In the genomic region with DNA sequence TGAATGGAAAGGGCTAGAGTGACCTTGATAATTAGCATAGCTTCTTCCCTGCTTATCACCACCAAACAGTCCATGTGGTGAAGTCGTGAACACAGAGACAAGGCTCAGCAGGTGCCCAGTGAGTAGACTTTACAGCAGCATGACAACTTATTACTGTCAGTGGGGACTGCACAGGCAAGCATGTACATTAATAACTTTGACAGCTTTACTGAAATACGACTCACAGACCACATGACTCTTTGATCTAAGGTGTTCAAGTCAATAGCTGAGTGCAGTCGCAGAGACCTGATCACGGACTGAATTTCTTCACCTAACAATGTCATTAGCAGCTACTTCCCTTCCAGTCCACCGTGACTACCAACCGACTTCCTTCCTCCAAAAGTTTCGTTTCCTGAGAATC, we compare ENCODE assay signal across 22 mouse cellular contexts.
DNase-seq lines count a peak whose midpoint lies in the region; ATAC-seq and TF ChIP-seq lines count a peak whose summit lies in the region.
"Had no signal": no experiment of that assay in that cellular context is flagged by ENCODE, and none has a peak within 500 bp of the region (broad histone marks: within the 10 kb centered on the region; RNA-seq: fewer than 3 reads in every experiment).

No protein-coding gene starts in this region.

- no peak for TF ChIP-seq EP300 in liver, postnatal 0 days (IDR thresholded peaks at IDR 0.05; ENCODE audit: low read depth)

- H3K9ac ChIP-seq in liver, embryonic 12.5 days = no peak overlapping the region
- H3K9ac ChIP-seq in liver, postnatal 0 days (replicated peaks) = no peak overlapping the region
- H3K9ac ChIP-seq in liver, embryonic 13.5 days = no peak overlapping the region
- H3K9ac ChIP-seq: forebrain, embryonic 13.5 days; hindbrain, embryonic 12.5 days; limb, embryonic 15.5 days; lung, embryonic 14.5 days had no signal

- DNase-seq in liver, postnatal 0 days = no peak
- DNase-seq in liver, embryonic 13.5 days = peak; percentile 2
- DNase-seq in splenic B cell, adult 2 months (ENCODE audit: low read depth, low spot score) = peak; percentile 50
- DNase-seq in right cerebral cortex, adult 18-20 months = no peak
- DNase-seq in frontal cortex, adult 2 months (ENCODE audit: extremely low spot score in 1 of 2, low spot score in 1 of 2) = no peak
- DNase-seq in natural killer cell, adult 2 months (ENCODE audit: low spot score in 2 of 2) = no peak
- DNase-seq: adrenal gland, adult 2 months; cerebellum, adult 2 months; cerebellum, postnatal 36 days; gastrocnemius, adult 2 months; heart, postnatal 10 days; kidney, postnatal 36 days; lung, embryonic 14.5 days; right cerebral cortex, postnatal 14 days; spleen, adult 18-20 months; thymus, postnatal 14 days had no signal

- no peak for TF ChIP-seq CTCF in liver, postnatal 0 days (IDR thresholded peaks at IDR 0.05; ENCODE audit: low read depth)

- 17% methylated on average over 7 of the region's 7 CpGs for WGBS in liver, embryonic 12.5 days (ENCODE audit: insufficient replicate concordance)
- 29% methylated on average over 7 of the region's 7 CpGs for WGBS in liver, postnatal 0 days (ENCODE audit: insufficient replicate concordance)
- 13% methylated on average over 7 of the region's 7 CpGs for WGBS in liver, embryonic 13.5 days (ENCODE audit: insufficient replicate concordance)

- H3K27me3 ChIP-seq in liver, embryonic 12.5 days (replicated peaks) = no peaks in the 10 kb centered on the region
- no peaks in the 10 kb centered on the region for H3K27me3 ChIP-seq in liver, postnatal 0 days (ENCODE audit: insufficient read depth, low read length)
- H3K27me3 ChIP-seq in liver, embryonic 13.5 days = no peaks in the 10 kb centered on the region
- H3K27me3 ChIP-seq in splenic B cell, adult 2 months (ENCODE audit: control insufficient read depth, insufficient read depth, low read length, poor library complexity, severe bottlenecking) = no peaks in the 10 kb centered on the region
- H3K27me3 ChIP-seq: forebrain, embryonic 13.5 days; hindbrain, embryonic 12.5 days; limb, embryonic 15.5 days had no signal

- H3K27ac ChIP-seq in liver, embryonic 12.5 days = no peak overlapping the region
- no peak overlapping the region for H3K27ac ChIP-seq in liver, postnatal 0 days (ENCODE audit: low read depth)
- no peak overlapping the region for H3K27ac ChIP-seq in liver, embryonic 13.5 days
- H3K27ac ChIP-seq: forebrain, embryonic 13.5 days; gastrocnemius, adult 2 months; hindbrain, embryonic 12.5 days; limb, embryonic 15.5 days had no signal

- H3K4me2 ChIP-seq in liver, embryonic 12.5 days = no peak overlapping the region
- no peak overlapping the region for H3K4me2 ChIP-seq in liver, postnatal 0 days (ENCODE audit: low read depth, low read length)
- no peak overlapping the region for H3K4me2 ChIP-seq in liver, embryonic 13.5 days
- H3K4me2 ChIP-seq: forebrain, embryonic 13.5 days; heart, embryonic 11.5 days; hindbrain, embryonic 12.5 days; limb, embryonic 15.5 days; lung, embryonic 14.5 days had no signal

- ATAC-seq in liver, embryonic 12.5 days = peak; percentile 59
- no peak for ATAC-seq in liver, postnatal 0 days
- peak; percentile 44 for ATAC-seq in activated CD4-positive, CD25-positive, alpha-beta regulatory T cell, adult 4 months
- no peak for ATAC-seq in liver, embryonic 13.5 days (ENCODE audit: low read depth)
- ATAC-seq: forebrain, embryonic 13.5 days had no signal

- peaks cover 13% of the 10 kb centered on the region; the same call in 1 of the 2 replicates for H3K4me1 ChIP-seq in liver, embryonic 12.5 days
- H3K4me1 ChIP-seq in liver, postnatal 0 days (ENCODE audit: insufficient read depth) = peaks cover 9% of the 10 kb centered on the region; the same call in 1 of the 2 replicates
- H3K4me1 ChIP-seq in liver, embryonic 13.5 days (replicated peaks) = peaks cover 10% of the 10 kb centered on the region; the same call in 1 of the 2 replicates
- H3K4me1 ChIP-seq: forebrain, embryonic 13.5 days; hindbrain, embryonic 12.5 days had no signal

- no peaks in the 10 kb centered on the region for H3K36me3 ChIP-seq in liver, embryonic 12.5 days
- H3K36me3 ChIP-seq in liver, postnatal 0 days (replicated peaks; ENCODE audit: insufficient read depth, low read length) = no peaks in the 10 kb centered on the region
- no peaks in the 10 kb centered on the region for H3K36me3 ChIP-seq in liver, embryonic 13.5 days
- H3K36me3 ChIP-seq in splenic B cell, adult 2 months (ENCODE audit: control insufficient read depth, insufficient read depth, low read length, poor library complexity, severe bottlenecking) = no peaks in the 10 kb centered on the region
- H3K36me3 ChIP-seq: hindbrain, embryonic 12.5 days; limb, embryonic 15.5 days had no signal

- H3K4me3 ChIP-seq in liver, embryonic 12.5 days = no peak overlapping the region
- H3K4me3 ChIP-seq in liver, postnatal 0 days (ENCODE audit: low read depth, low read length) = no peak overlapping the region
- H3K4me3 ChIP-seq in liver, embryonic 13.5 days (replicated peaks) = no peak overlapping the region
- H3K4me3 ChIP-seq: forebrain, embryonic 13.5 days; gastrocnemius, adult 2 months; hindbrain, embryonic 12.5 days; limb, embryonic 15.5 days had no signal

- no peaks in the 10 kb centered on the region for H3K9me3 ChIP-seq in liver, embryonic 12.5 days (replicated peaks)
- no peaks in the 10 kb centered on the region for H3K9me3 ChIP-seq in liver, postnatal 0 days (ENCODE audit: low read length)
- H3K9me3 ChIP-seq in liver, embryonic 13.5 days (replicated peaks) = no peaks in the 10 kb centered on the region
- H3K9me3 ChIP-seq: forebrain, embryonic 13.5 days; hindbrain, embryonic 12.5 days; limb, embryonic 15.5 days had no signal

Comparison
In these comparisons a context has a peak if more than half of its experiments do, and no peak if none do; other contexts are left out.
1. ATAC-seq: peak in liver, embryonic 12.5 days (single experiment) and activated CD4-positive, CD25-positive, alpha-beta regulatory T cell, adult 4 months (single experiment); none in liver, postnatal 0 days (single experiment) and liver, embryonic 13.5 days (single experiment).
2. DNase-seq: peak in liver, embryonic 13.5 days (single experiment) and splenic B cell, adult 2 months (single experiment); none in liver, postnatal 0 days (single experiment), right cerebral cortex, adult 18-20 months (single experiment), frontal cortex, adult 2 months (0 of 2) and natural killer cell, adult 2 months (0 of 2).